Mouse (Mus musculus) heart, adult 8-10 months (tissue): ENCODE results near the gene Mc3r. TPM values are rescaled to one million over a fixed set of nuclear protein-coding genes. Genes with fewer than 3 reads are reported as not detected.

Source experiments
- DNase-seq: peaks from one replicate; pipeline ENCODE4 v3.0.0; 2022; ENCODE audit warnings: low spot score
- total RNA-seq, 4 experiments: library from RNA; stranded (reverse); gene quantifications; 2 replicates each; pipeline ENCODE4 v1.2.4; 2022

Mc3r gene
- total RNA-seq, 4 experiments from 2014 or later: not detected

DNA sequence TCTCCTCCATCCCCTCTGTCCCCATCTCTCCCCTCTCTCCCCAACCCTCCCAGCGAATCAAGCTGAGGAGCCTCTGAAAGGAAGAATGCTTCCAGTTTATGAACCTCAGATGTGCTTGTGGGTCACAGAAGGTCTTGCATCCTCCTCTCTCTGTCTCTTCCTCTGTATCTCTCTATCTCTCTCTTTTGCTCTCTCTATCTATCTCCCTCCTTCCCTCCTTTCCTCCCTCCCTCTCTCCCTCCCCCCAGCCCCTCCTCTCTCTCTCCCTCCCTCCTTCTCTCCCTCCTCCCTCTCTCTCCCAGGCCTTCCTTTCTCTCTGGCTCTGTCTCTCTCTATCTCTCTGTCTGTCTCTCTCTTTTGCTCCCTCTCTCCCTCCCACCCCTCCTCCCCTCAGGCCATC, 50.2 kb downstream of the Mc3r start:
- DNase-seq: no peak

DNA sequence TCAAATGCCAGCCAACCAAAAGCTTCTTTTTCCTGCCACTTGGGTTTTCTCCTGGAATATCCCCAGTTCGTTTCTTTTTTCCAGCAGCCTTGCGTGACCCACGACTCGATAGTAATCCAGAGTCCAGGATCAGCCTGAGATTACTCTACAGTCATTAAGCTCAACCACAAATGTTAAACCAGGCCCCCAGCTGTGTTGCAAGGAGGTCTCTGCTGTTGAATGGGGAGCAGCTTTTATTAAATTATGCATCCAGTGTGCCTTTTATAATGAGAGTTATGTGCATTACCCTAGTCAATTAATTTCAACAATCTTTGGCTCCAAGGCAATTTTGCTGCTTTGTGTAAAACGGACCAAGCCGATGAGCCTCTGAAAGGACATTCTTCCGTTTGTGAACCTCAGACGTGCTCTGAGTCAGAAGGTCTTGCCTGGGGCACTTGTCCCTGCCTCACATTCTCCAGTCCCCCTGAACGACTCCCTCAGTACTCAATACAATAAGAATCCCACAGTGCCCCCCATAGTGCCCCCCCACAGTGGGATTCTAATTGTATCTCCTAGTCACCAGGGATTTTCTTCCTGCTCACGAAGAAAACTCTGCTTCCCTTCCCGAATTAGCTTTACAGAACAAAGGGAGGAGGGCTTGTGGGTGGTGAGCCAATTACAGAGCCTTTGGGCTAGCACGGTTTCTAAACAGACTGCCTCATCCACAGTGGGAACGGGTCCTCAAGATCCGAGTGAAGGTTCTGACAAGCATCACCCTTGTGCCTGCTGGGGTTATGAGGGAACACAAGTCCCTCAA, 51.0 kb downstream of the Mc3r start:
- no peak for DNase-seq

Other genes with a start within 250 kb of the Mc3r start
- not detected for gene Cbln4, start 205.0 kb upstream of the Mc3r start, total RNA-seq
- gene Fam210b, start 97.1 kb downstream of the Mc3r start, total RNA-seq: 1 to 10 TPM; 5.0 to 7.1 (median 5.9) TPM
- 1 to 10 TPM in 2 of 4 experiments, under 1 TPM in 2; 0.53 to 1.6 (median 0.83) TPM for gene Aurka, start 122.0 kb downstream of the Mc3r start, total RNA-seq
- gene Cstf1, start 122.2 kb downstream of the Mc3r start, total RNA-seq: 10 to 100 TPM; 15.6 to 18.9 (median 17.9) TPM
- gene Cass4, start 145.3 kb downstream of the Mc3r start, total RNA-seq: under 1 TPM; 0.09 to 0.53 (median 0.35) TPM
- gene Rtf2, start 192.1 kb downstream of the Mc3r start, total RNA-seq: 10 to 100 TPM; 30.2 to 38.1 (median 31.4) TPM
- gene Gcnt7, start 210.1 kb downstream of the Mc3r start, total RNA-seq: not detected
- not detected for gene Fam209, start 224.0 kb downstream of the Mc3r start, total RNA-seq